25 mouse cellular contexts compared by ENCODE assay signal in the genomic region with DNA sequence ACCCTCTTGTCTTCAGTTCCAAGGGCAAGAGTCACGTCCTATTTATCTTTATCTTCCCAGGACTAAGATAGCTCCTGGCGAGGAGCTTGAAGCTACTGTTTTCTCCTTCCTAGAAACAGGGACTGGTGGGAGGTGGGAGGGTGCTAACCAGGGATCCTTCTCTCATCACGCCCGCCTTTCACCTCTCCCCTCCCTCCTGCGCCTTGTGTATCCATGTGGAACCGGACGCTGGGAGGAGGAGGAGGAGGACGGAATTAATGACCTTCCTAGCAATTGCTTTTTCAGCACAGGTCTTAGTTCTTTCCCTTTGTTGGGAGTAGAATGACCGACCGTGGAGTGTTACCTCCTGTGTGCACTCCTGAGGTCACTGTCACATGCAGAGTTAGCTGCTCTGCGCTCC.
"Had no signal": no experiment of that assay in that cellular context is flagged by ENCODE, and none has a peak within 500 bp of the region (broad histone marks: within the 10 kb centered on the region; RNA-seq: fewer than 3 reads in every experiment).

No protein-coding gene starts in this region.

- H3K9ac ChIP-seq: heart, embryonic 12.5 days; hindbrain, embryonic 12.5 days; hindbrain, embryonic 14.5 days; intestine, embryonic 15.5 days; limb, embryonic 12.5 days; liver, embryonic 13.5 days; liver, embryonic 15.5 days had no signal

- ATAC-seq: hindbrain, embryonic 16.5 days; inflammation-experienced regulatory T-cells, adult 6 months; intestine, embryonic 15.5 days; intestine, postnatal 0 days had no signal

- H3K27me3 ChIP-seq: heart, embryonic 12.5 days; hindbrain, embryonic 12.5 days; intestine, embryonic 15.5 days; limb, embryonic 12.5 days; liver, embryonic 13.5 days; liver, embryonic 15.5 days had no signal

- H3K4me2 ChIP-seq: heart, embryonic 12.5 days; hindbrain, embryonic 12.5 days; hindbrain, embryonic 14.5 days; intestine, embryonic 15.5 days; limb, embryonic 12.5 days; liver, embryonic 11.5 days; liver, embryonic 13.5 days; liver, embryonic 15.5 days had no signal

- H3K4me1 ChIP-seq: heart, embryonic 10.5 days; heart, embryonic 12.5 days; hindbrain, embryonic 12.5 days; intestine, embryonic 15.5 days; liver, embryonic 13.5 days; liver, embryonic 15.5 days had no signal

- H3K36me3 ChIP-seq: heart, embryonic 10.5 days; heart, embryonic 12.5 days; hindbrain, embryonic 10.5 days; hindbrain, embryonic 12.5 days; intestine, embryonic 15.5 days; limb, embryonic 10.5 days; limb, embryonic 12.5 days; liver, embryonic 13.5 days; liver, embryonic 15.5 days had no signal

- DNase-seq: gastrocnemius, adult 2 months; gastrocnemius, postnatal 10 days; gastrocnemius, postnatal 25 days; heart, adult 18-20 months; heart, postnatal 10 days; heart, postnatal 4 days; kidney, adult 18-20 months; kidney, adult 9 months; liver; liver, embryonic 13.5 days had no signal

- H3K4me3 ChIP-seq: gastrocnemius, adult 2 months; heart, embryonic 10.5 days; heart, embryonic 12.5 days; hindbrain, embryonic 10.5 days; hindbrain, embryonic 12.5 days; intestine, embryonic 15.5 days; layer of hippocampus, adult 2 months; left cerebral cortex, adult 2 months; limb, embryonic 10.5 days; limb, embryonic 12.5 days; liver, embryonic 13.5 days; liver, embryonic 15.5 days had no signal

- H3K9me3 ChIP-seq: heart, embryonic 10.5 days; hindbrain, embryonic 10.5 days; hindbrain, embryonic 12.5 days; intestine, embryonic 15.5 days; limb, embryonic 10.5 days; limb, embryonic 12.5 days; liver, embryonic 13.5 days; liver, embryonic 15.5 days had no signal

- H3K27ac ChIP-seq: gastrocnemius, adult 2 months; heart, embryonic 10.5 days; hindbrain, embryonic 10.5 days; hindbrain, embryonic 12.5 days; hindbrain, embryonic 14.5 days; intestine, embryonic 15.5 days; layer of hippocampus, adult 2 months; left cerebral cortex, adult 2 months; limb, embryonic 10.5 days; limb, embryonic 12.5 days; liver, embryonic 13.5 days; liver, embryonic 15.5 days had no signal
